ENCODE assay signal across 14 mouse cellular contexts in genomic region chr17:87780164-87780563, GRCm38 (mm10). TPM values are rescaled to one million over a fixed set of nuclear protein-coding genes. Genes with fewer than 3 reads are reported as not detected.
"Had no signal": no experiment of that assay in that cellular context is flagged by ENCODE, and none has a peak within 500 bp of the region (broad histone marks: within the 10 kb centered on the region; RNA-seq: fewer than 3 reads in every experiment).

No protein-coding gene starts in this region.

- ATAC-seq: inflammation-experienced regulatory T-cells, adult 6 months; intestine, postnatal 0 days; midbrain, embryonic 15.5 days had no signal

- DNase-seq: kidney, adult 8-10 months; kidney, postnatal 36 days; left cerebral cortex, postnatal 4 days; lung, adult 18-20 months; lung, postnatal 36 days; spleen, adult 18-20 months; thymus, adult 2 months; thymus, postnatal 25 days had no signal

RNA-seq across cellular contexts. Expression of gene Kcnk12, which starts 17.6 kb away (rescaled TPM):
- total RNA-seq: liver, adult 2 months; monocyte, adult 5-6 weeks; neutrophil, adult 5-6 weeks had no signal
